Mouse (Mus musculus) ES-E14 (cell line): Measurements from ENCODE around the gene Loxl3. TPM values are rescaled to one million over a fixed set of nuclear protein-coding genes. Genes with fewer than 3 reads are reported as not detected.

Source experiments
- DNase-seq: peaks from one replicate; pipeline ENCODE4 v3.0.0-alpha.2; 2013; ENCODE audit warnings: low read depth, low spot score
- H3K27ac ChIP-seq: 2 replicates; pipeline ENCODE4 v1.5.1; 2012; ENCODE audit warnings: low read depth, mild to moderate bottlenecking, low read length, moderate library complexity, mixed read lengths; ENCODE audit not compliant: poor library complexity, insufficient read depth, severe bottlenecking
- H3K36me3 ChIP-seq: 2 replicates; pipeline ENCODE4 v1.6.1; 2012; ENCODE audit warnings: mild to moderate bottlenecking, low read length, moderate library complexity, mixed read lengths; ENCODE audit not compliant: control insufficient read depth, poor library complexity, insufficient read depth, severe bottlenecking
- H3K4me1 ChIP-seq, 2 experiments: fragments of 150-350 bp in 1 of 2; sonication (generic) in 1 of 2; 2 replicates each; pipeline ENCODE4 v1.6.1; 2012; ENCODE audit warnings: low read length in 2 of 2, mild to moderate bottlenecking in 1 of 2, mixed read lengths in 1 of 2; ENCODE audit not compliant: control insufficient read depth in 2 of 2, insufficient read depth in 2 of 2, poor library complexity in 1 of 2
- H3K4me3 ChIP-seq, 2 experiments: fragments of 150-350 bp in 1 of 2; sonication (generic) in 1 of 2; 2 replicates each; pipeline ENCODE4 v1.5.1; 2012; ENCODE audit warnings: low read length in 2 of 2, low read depth in 1 of 2, mild to moderate bottlenecking in 1 of 2, mixed read lengths in 1 of 2; ENCODE audit not compliant: insufficient read depth in 1 of 2, poor library complexity in 1 of 2, severe bottlenecking in 1 of 2
- H3K9ac ChIP-seq: 2 replicates; pipeline ENCODE4 v1.6.1; 2012; ENCODE audit warnings: low read depth, mild to moderate bottlenecking, low read length, mixed read lengths; ENCODE audit not compliant: poor library complexity, insufficient read depth, severe bottlenecking
- H3K9me3 ChIP-seq: fragments of 150-350 bp; sonication (generic); 2 replicates; pipeline ENCODE4 v1.6.1; 2012; ENCODE audit warnings: low read depth, mild to moderate bottlenecking, low read length; ENCODE audit not compliant: control insufficient read depth, insufficient read depth
- CHD2 ChIP-seq: IDR thresholded peaks from 2 replicates; pipeline ENCODE4 v1.6.1; 2014; ENCODE audit warnings: mild to moderate bottlenecking, low read depth, low read length, inconsistent platforms
- HCFC1 ChIP-seq: IDR thresholded peaks from 2 replicates; pipeline ENCODE4 v1.6.1; 2012; ENCODE audit warnings: low read length, inconsistent platforms, borderline replicate concordance; ENCODE audit not compliant: insufficient read depth
- MAFK ChIP-seq: IDR thresholded peaks from 2 replicates; pipeline ENCODE4 v1.6.1; 2014; ENCODE audit warnings: mild to moderate bottlenecking, low read depth, low read length, inconsistent platforms; ENCODE audit not compliant: insufficient read depth
- ZC3H11A ChIP-seq: IDR thresholded peaks from 2 replicates; pipeline ENCODE4 v1.6.1; 2012; ENCODE audit warnings: low read depth, mild to moderate bottlenecking, inconsistent platforms, low read length, borderline replicate concordance
- ZNF384 ChIP-seq: IDR thresholded peaks from 2 replicates; pipeline ENCODE4 v1.6.1; 2012; ENCODE audit warnings: low read depth, low read length, inconsistent platforms
- in situ Hi-C, 2 experiments: fragments of 600-800 bp; cut with MboI; formaldehyde crosslinking; loops; one replicate each; pipeline ENCODE4 v1.15.1; 2025; ENCODE audit warnings: low sequenced_read_pairs in 2 of 2, inconsistent platforms in 1 of 2; ENCODE audit not compliant: unreplicated experiment in 2 of 2
- total RNA-seq: library from RNA; depleted of rRNA; stranded (reverse); fragments of 300-350 nt; gene quantifications from 2 replicates; pipeline ENCODE4 v1.2.3, GENCODE M21; 2012

Gene Loxl3
- total RNA-seq, 1 experiment = 2.3 TPM

- in situ Hi-C loops = no loop called here
- H3K9ac ChIP-seq = no peak overlapping the region
- no peak overlapping the region for H3K4me3 ChIP-seq
- H3K27ac ChIP-seq = no peak overlapping the region
- no peaks in the 10 kb centered on the region for H3K36me3 ChIP-seq
- H3K9me3 ChIP-seq = no peaks in the 10 kb centered on the region
- peaks cover 1 to 5% of the 10 kb centered on the region in 2 experiments; a peak in 2 of 4 replicates for H3K4me1 ChIP-seq
- DNase-seq = no peak
- TF ChIP-seq MAFK (no peak), HCFC1 (no peak), CHD2 (no peak), ZC3H11A (no peak), ZNF384 (no peak)
These were observed 10.0 kb downstream of the Loxl3 start for GRCm38 (mm10) chr6:83043993-83044392.

- in situ Hi-C loops = no loop called here
- Histone ChIP-seq H3K9me3 (no peaks in the 10 kb centered on the region), H3K36me3 (no peaks in the 10 kb centered on the region), H3K4me1 (peaks cover 1 to 3% of the 10 kb centered on the region in 2 experiments; a peak in 2 of 4 replicates), H3K9ac (no peak overlapping the region), H3K4me3 (no peak overlapping the region), H3K27ac (no peak overlapping the region)
- TF ChIP-seq ZNF384 (no peak), ZC3H11A (no peak), HCFC1 (no peak), MAFK (no peak), CHD2 (no peak)
- DNase-seq = no peak
These were observed 10.8 kb downstream of the Loxl3 start for GRCm38 (mm10) chr6:83044742-83045141.

- in situ Hi-C loops = no loop called here
- TF ChIP-seq HCFC1 (no peak), ZC3H11A (no peak), ZNF384 (no peak), MAFK (no peak), CHD2 (no peak)
- no peak for DNase-seq
- H3K9ac ChIP-seq = no peak overlapping the region
- H3K36me3 ChIP-seq = peaks cover 3% of the 10 kb centered on the region; the same call in 1 of the 2 replicates
- no peak overlapping the region for H3K4me3 ChIP-seq
- no peaks in the 10 kb centered on the region for H3K9me3 ChIP-seq
- no peak overlapping the region for H3K27ac ChIP-seq
- peaks cover 0 to 2% of the 10 kb centered on the region in 2 experiments; a peak in 1 of 4 replicates for H3K4me1 ChIP-seq
These were observed 15.4 kb downstream of the Loxl3 start for GRCm38 (mm10) chr6:83049367-83049766.

- H3K4me3 ChIP-seq = peak overlapping the region; percentile 89 to 97
- peaks cover 19% of the 10 kb centered on the region for H3K36me3 ChIP-seq
- no peak for DNase-seq
- peaks cover 0 to 8% of the 10 kb centered on the region in 2 experiments; a peak in 1 of 4 replicates for H3K4me1 ChIP-seq
- TF ChIP-seq MAFK (no peak), CHD2 (no peak), HCFC1 (no peak), ZC3H11A (no peak), ZNF384 (no peak)
- H3K27ac ChIP-seq = no peak overlapping the region
- no peaks in the 10 kb centered on the region for H3K9me3 ChIP-seq
- in situ Hi-C loops = loop anchor here (25.0 kb wide), 2 partner anchors 659 to 1534 kb away; partner anchors contain the start of genes Cyp26b1 (in 1 of the 2) and Vax2 (in 1 of the 2)
- H3K9ac ChIP-seq = peak overlapping the region; percentile 95
These were observed 19.4 kb downstream of the Loxl3 start for GRCm38 (mm10) chr6:83053136-83053960.
